Mouse (Mus musculus) lung, embryonic 14.5 days (tissue): ENCODE data around the gene Adnp. TPM values are rescaled to one million over a fixed set of nuclear protein-coding genes. Genes with fewer than 3 reads are reported as not detected.

ENCODE experiments used
- ATAC-seq: fragments of 200-750 bp; cut with Nextera tagmentation; 2 replicates; pipeline ENCODE4 v1.8.0; 2017; ENCODE audit warnings: mild to moderate bottlenecking, moderate TSS enrichment, moderate library complexity; ENCODE audit not compliant: insufficient read depth
- DNase-seq: peaks from one replicate; pipeline ENCODE4 v3.0.0-alpha.2; 2015
- H3K27ac ChIP-seq: fragments of 300-500 bp; sonication (generic); 2 replicates; pipeline ENCODE4 v1.5.1; 2014; ENCODE audit warnings: low read depth, mild to moderate bottlenecking, moderate library complexity
- H3K27me3 ChIP-seq: fragments of 300-500 bp; sonication (generic); 2 replicates; pipeline ENCODE4 v1.6.1; 2014; ENCODE audit warnings: low read length, control low read depth; ENCODE audit not compliant: insufficient read depth
- H3K36me3 ChIP-seq: fragments of 300-500 bp; sonication (generic); 2 replicates; pipeline ENCODE4 v1.6.1; 2014; ENCODE audit warnings: control low read depth; ENCODE audit not compliant: insufficient read depth
- H3K4me1 ChIP-seq: fragments of 300-500 bp; sonication (generic); 2 replicates; pipeline ENCODE4 v1.6.1; 2014; ENCODE audit warnings: antibody characterized with exemption, control low read depth; ENCODE audit not compliant: insufficient read depth
- H3K4me2 ChIP-seq: fragments of 300-500 bp; sonication (generic); 2 replicates; pipeline ENCODE4 v1.6.1; 2014; ENCODE audit warnings: mild to moderate bottlenecking
- H3K4me3 ChIP-seq: fragments of 300-500 bp; sonication (generic); 2 replicates; pipeline ENCODE4 v1.5.1; 2014; ENCODE audit warnings: low read depth, low read length
- H3K9ac ChIP-seq: fragments of 300-500 bp; sonication (generic); 2 replicates; pipeline ENCODE4 v1.6.1; 2014
- H3K9me3 ChIP-seq: fragments of 300-500 bp; sonication (generic); 2 replicates; pipeline ENCODE4 v1.6.1; 2016; ENCODE audit warnings: low read depth, low read length, control low read depth
- CTCF ChIP-seq: IDR thresholded peaks from 2 replicates; pipeline ENCODE4 v1.5.1; 2016; ENCODE audit warnings: antibody characterized with exemption, low read depth
- WGBS: fragments of 180-500 bp; shearing (Covaris S2); extraction: QIAGEN DNeasy Blood & Tissue Kit; methylation state at CpG from one replicate; pipeline ENCODE4 v1.1.7; 2014; 5-methylcytosine and 5-hydroxymethylcytosine counted together
- microRNA-seq: library from miRNA; unstranded; fragments of <30 nt; microRNA quantifications from one replicate; pipeline ENCODE4, GENCODE M21; 2016; ENCODE audit warnings: borderline number of aligned reads
- polyA plus RNA-seq: library from polyadenylated mRNA; unstranded; fragments of >200 nt; fragmentation: Nextera tagmentation; extraction: Ambion mirVana; gene quantifications from 2 replicates; pipeline ENCODE4 v1.2.1, GENCODE M21; 2014

Gene Adnp
- polyA plus RNA-seq, 1 experiment from 2014 or later: 16.2 TPM

DNA sequence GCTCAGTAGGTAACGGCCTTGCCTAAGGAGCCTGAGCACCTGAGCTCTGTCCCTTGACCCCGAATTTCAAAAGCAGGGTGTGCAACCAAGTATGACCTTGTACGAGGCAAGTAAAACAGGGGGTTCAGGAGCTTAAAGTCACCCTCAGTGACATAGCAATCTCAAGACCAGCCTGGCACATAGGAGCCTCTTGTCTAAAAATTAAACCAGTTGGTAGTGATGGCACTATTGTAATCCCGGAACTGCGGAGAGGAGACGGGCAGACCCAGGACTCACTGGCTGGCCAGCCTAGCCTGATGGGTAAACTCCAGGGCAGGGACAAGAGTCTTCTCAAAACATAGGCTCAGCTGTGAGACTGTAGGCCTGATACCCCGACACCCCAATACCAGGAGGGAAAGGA lies 51.2 kb downstream of the Adnp start:
- H3K27ac ChIP-seq: no peak overlapping the region
- no peak for DNase-seq
- WGBS: 94% methylated on average over 7 of the region's 7 CpGs
- H3K9me3 ChIP-seq: no peaks in the 10 kb centered on the region
- no peak overlapping the region for H3K4me3 ChIP-seq
- ATAC-seq: no peak
- H3K27me3 ChIP-seq: no peaks in the 10 kb centered on the region
- no peak overlapping the region for H3K4me2 ChIP-seq
- no peaks in the 10 kb centered on the region for H3K36me3 ChIP-seq
- peaks cover 4% of the 10 kb centered on the region for H3K4me1 ChIP-seq
- TF ChIP-seq CTCF: no peak
- no peak overlapping the region for H3K9ac ChIP-seq

DNA sequence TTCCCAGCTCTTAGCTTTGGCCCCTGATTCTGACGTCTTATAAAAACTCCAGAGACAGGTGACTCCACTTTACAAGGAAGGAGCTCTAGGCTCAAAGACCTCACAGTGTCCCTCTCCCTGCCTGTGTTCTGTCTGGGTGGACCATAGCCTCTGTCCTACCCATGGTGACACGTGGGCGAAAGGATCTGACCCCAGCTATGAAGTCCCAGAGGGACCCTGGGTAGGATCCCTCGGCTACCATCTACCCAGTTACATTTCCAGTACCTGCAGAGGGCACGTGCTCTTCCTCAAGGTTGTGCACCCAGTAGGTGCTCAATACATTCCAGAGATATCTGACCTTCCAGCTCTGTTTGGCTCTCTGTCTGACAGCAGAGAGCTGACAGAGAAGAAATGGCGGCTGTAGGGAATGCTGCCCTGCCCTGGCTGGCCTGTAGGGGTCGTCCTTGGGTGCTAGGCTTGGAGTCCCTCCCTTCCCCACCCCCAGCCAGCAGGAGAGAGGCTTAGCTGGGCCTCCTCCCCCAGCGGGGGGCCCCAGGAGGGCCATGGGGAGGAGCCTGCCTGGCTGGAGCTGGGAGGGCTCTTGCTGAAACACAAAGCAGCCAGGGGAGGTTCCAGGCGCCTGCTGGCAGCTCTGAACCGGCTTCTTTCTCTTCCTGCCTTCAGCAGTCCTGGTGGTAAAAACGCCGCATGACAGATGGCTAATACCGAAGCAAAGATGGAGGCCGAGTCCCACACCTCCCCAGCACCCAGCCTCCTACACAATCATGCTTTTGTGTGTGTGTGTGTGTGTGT lies 52.6 kb downstream of the Adnp start:
- Histone ChIP-seq H3K9ac (peak overlapping the region; percentile 43; the same call in 1 of the 2 replicates), H3K4me1 (peaks cover 4% of the 10 kb centered on the region), H3K27me3 (no peaks in the 10 kb centered on the region), H3K36me3 (no peaks in the 10 kb centered on the region), H3K9me3 (no peaks in the 10 kb centered on the region), H3K4me2 (peak overlapping the region; percentile 54), H3K27ac (peak overlapping the region; percentile 76), H3K4me3 (0 out of 2 replicates have a peak overlapping the region, but pooled peaks have one; percentile 3)
- peak; percentile 93 for ATAC-seq
- DNase-seq: peak; percentile 96
- peak; percentile 88 for TF ChIP-seq CTCF
- WGBS: 17% methylated on average over 14 of the region's 14 CpGs

DNA sequence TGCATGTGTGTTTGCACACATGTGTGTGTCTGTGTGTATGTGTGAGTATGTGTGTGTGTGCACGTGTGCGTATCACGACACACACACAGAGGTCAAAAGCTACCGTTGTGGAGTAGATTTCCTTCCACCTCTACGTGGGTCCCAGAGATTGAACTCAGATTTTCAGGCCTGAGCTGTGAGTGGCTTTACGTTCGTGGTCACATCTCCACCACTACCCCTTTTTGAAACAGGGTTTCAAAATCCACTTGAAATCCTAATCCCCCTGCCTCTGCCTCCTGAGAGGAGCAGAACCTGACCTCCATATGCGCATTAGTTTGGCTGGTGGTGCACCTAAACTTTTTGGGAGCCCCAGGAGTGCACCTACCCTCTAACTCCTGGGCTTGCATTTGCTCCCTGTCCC lies 57.7 kb downstream of the Adnp start:
- TF ChIP-seq CTCF: no peak
- Histone ChIP-seq H3K4me3 (no peak overlapping the region), H3K4me2 (no peak overlapping the region), H3K9me3 (no peaks in the 10 kb centered on the region), H3K9ac (no peak overlapping the region), H3K27me3 (no peaks in the 10 kb centered on the region), H3K36me3 (no peaks in the 10 kb centered on the region), H3K27ac (no peak overlapping the region), H3K4me1 (no peaks in the 10 kb centered on the region)
- DNase-seq (no peak), ATAC-seq (no peak)
- WGBS: 87% methylated on average over 8 of the region's 8 CpGs

DNA sequence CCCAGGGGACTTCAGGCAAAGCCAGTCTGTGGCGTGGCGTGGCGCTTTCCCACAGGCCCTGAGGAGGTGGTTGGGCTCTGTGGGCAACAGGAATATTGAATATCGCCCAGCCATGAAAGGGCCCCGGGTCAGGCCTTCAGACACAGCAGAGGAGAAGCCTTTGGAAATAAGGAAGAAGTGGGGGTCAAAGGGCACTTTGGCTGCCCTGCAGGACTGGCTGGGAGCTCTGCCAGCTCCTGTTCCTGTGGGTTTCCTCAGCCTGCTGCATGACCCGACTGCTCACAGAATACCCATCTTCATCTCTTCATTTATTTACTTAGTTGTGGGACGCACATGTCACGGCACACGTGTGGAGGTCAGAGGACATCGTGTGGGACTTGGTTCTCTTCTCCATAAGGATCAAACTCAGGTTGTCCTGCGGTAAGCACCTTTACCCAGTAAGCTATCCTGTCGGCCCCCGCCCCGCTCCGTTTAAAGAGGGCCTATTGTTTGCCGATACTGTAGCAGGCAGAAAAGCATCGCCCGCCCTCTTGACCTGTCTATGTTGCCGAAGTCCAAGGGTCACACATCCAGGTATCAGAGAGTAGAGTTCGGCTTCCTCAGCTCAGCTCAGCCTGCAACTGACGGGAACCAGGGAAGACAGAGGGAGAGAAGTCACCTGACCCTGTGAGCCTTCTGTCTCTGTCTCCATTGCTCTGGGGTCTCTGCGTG lies 59.0 kb downstream of the Adnp start:
- H3K36me3 ChIP-seq: no peaks in the 10 kb centered on the region
- ATAC-seq (no peak), DNase-seq (no peak)
- 52% methylated on average over 22 of the region's 22 CpGs for WGBS
- no peaks in the 10 kb centered on the region for H3K27me3 ChIP-seq
- no peaks in the 10 kb centered on the region for H3K4me1 ChIP-seq
- no peak overlapping the region for H3K27ac ChIP-seq
- TF ChIP-seq CTCF: no peak
- H3K4me2 ChIP-seq: no peak overlapping the region
- H3K9ac ChIP-seq: no peak overlapping the region
- H3K9me3 ChIP-seq: no peaks in the 10 kb centered on the region
- H3K4me3 ChIP-seq: no peak overlapping the region

DNA sequence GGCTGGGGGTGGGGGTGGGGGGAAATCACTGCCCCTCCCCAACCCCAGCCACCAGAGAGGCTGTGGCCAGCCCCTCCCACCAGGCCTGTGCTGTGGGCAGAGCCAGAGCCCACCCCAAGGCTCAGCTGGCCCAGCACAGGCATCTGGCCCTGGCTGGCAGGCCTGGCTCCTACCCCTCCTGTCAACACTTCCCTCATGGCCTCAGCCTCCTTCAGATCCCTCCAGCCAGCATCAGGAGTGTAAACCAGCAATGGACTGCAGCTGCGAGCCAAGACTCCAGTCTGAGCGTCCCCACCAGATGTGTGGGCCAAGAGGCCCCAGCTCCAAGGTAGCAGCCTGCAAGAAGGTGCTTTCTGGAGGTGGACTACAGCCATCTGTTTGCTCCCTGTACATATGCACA lies 61.5 kb downstream of the Adnp start:
- ATAC-seq: peak; percentile 85
- Histone ChIP-seq H3K9me3 (no peaks in the 10 kb centered on the region), H3K9ac (peak overlapping the region; percentile 2; the same call in 1 of the 2 replicates), H3K4me2 (no peak overlapping the region), H3K27me3 (no peaks in the 10 kb centered on the region), H3K27ac (peak overlapping the region; percentile 50; the same call in 1 of the 2 replicates), H3K36me3 (no peaks in the 10 kb centered on the region), H3K4me1 (no peaks in the 10 kb centered on the region), H3K4me3 (no peak overlapping the region)
- 14% methylated on average over 2 of the region's 2 CpGs for WGBS
- no peak for TF ChIP-seq CTCF
- peak; percentile 61 for DNase-seq

DNA sequence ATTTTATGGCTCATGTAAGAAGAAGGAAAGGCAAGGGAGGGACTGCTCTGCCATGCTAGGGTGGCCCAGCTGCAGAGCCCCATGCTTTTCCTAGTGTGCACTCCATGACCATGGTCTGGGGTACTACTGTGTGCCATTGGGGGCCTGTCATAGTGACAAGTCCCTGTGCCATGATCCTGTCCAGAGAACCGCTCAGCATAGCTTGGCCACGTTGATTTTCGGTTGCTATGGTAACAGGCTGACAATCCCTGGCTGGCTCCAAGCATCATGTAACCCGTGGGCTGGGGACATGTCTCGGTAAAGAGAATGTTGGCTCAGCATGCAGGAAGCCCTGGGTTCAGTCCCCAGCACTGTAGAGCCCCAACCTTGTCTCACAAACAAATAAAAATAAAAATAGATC lies 63.1 kb downstream of the Adnp start:
- H3K36me3 ChIP-seq: no peaks in the 10 kb centered on the region
- H3K4me1 ChIP-seq: no peaks in the 10 kb centered on the region
- no peaks in the 10 kb centered on the region for H3K9me3 ChIP-seq
- no peak overlapping the region for H3K4me3 ChIP-seq
- H3K9ac ChIP-seq: no peak overlapping the region
- TF ChIP-seq CTCF: no peak
- no peak overlapping the region for H3K4me2 ChIP-seq
- H3K27me3 ChIP-seq: no peaks in the 10 kb centered on the region
- WGBS: 37% methylated on average over 5 of the region's 5 CpGs
- ATAC-seq: no peak
- no peak overlapping the region for H3K27ac ChIP-seq
- peak; percentile 39 for DNase-seq

DNA sequence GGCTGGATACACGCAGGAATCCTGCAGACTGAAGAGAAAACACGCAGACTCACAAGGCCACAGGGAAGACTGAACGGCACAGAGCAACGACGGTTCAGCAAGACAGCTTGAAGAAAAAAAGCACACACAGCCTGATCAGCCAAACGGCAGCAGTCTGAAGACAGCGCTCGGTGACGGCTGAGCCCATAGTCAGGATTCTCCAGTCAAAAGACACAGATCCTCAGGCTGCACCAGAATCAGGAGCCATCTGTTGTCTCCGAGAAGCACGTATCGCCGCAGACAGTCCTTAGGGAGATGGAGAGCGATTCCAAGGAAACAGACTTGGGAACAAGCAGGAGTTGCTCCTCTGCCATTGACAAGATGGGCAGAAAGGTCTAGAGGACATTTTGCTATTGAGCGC lies 69.8 kb downstream of the Adnp start:
- Histone ChIP-seq H3K27ac (no peak overlapping the region), H3K4me2 (no peak overlapping the region), H3K4me1 (no peaks in the 10 kb centered on the region), H3K9me3 (no peaks in the 10 kb centered on the region), H3K36me3 (no peaks in the 10 kb centered on the region), H3K9ac (no peak overlapping the region), H3K27me3 (no peaks in the 10 kb centered on the region), H3K4me3 (no peak overlapping the region)
- ATAC-seq (no peak), DNase-seq (no peak)
- TF ChIP-seq CTCF: no peak
- 65% methylated on average over 15 of the region's 15 CpGs for WGBS

Small RNAs within 50 kb of the gene (microRNA-seq; reads per million reads assigned to microRNA genes)
- gene Gm24561: not detected

Other genes starting within 250 kb of the Adnp start
- gene Ripor3, start 196.5 kb downstream of the Adnp start, polyA plus RNA-seq: 2.0 and 2.2 TPM in 2 replicates
- gene Pard6b, start 126.1 kb downstream of the Adnp start, polyA plus RNA-seq: 14.0 and 14.1 TPM in 2 replicates
- 23.1 and 24.7 TPM in 2 replicates for gene Gm20716, start 23.3 kb upstream of the Adnp start, polyA plus RNA-seq
- gene Dpm1, start 23.5 kb upstream of the Adnp start, polyA plus RNA-seq: 81.4 and 84.6 TPM in 2 replicates
- 7.7 and 10.0 TPM in 2 replicates for gene Mocs3, start 23.5 kb upstream of the Adnp start, polyA plus RNA-seq
- 0.14 and 0.83 TPM in 2 replicates for gene Kcng1, start 74.6 kb upstream of the Adnp start, polyA plus RNA-seq